Mouse (Mus musculus) limb, embryonic 14.5 days (tissue): ENCODE results near the gene Tcte1. TPM values are rescaled to one million over a fixed set of nuclear protein-coding genes. Genes with fewer than 3 reads are reported as not detected.

Experiments used
- ATAC-seq: fragments of 200-750 bp; cut with Nextera tagmentation; 2 replicates; pipeline ENCODE4 v1.8.0; 2017; ENCODE audit warnings: low read depth, moderate number of reproducible peaks, moderate TSS enrichment; ENCODE audit not compliant: low FRiP score
- DNase-seq: peaks from one replicate; pipeline ENCODE4 v3.0.0-alpha.2; 2015; ENCODE audit warnings: low spot score
- H3K27ac ChIP-seq: fragments of 300-500 bp; sonication (generic); replicated peaks from 2 replicates; pipeline ENCODE4 v1.5.1; 2014; ENCODE audit warnings: low read depth, mild to moderate bottlenecking, low read length, moderate library complexity, mixed read lengths
- H3K27me3 ChIP-seq: fragments of 300-500 bp; sonication (generic); 2 replicates; pipeline ENCODE4 v1.6.1; 2014; ENCODE audit warnings: low read length, mixed read lengths; ENCODE audit not compliant: control insufficient read depth, insufficient read depth
- H3K36me3 ChIP-seq: fragments of 300-500 bp; sonication (generic); 2 replicates; pipeline ENCODE4 v1.6.1; 2014; ENCODE audit warnings: mild to moderate bottlenecking, low read length, moderate library complexity, mixed read lengths; ENCODE audit not compliant: control insufficient read depth, insufficient read depth
- H3K4me1 ChIP-seq: fragments of 300-500 bp; sonication (generic); 2 replicates; pipeline ENCODE4 v1.6.1; 2014; ENCODE audit warnings: antibody characterized with exemption, low read length, mixed read lengths; ENCODE audit not compliant: control insufficient read depth, insufficient read depth
- H3K4me2 ChIP-seq: fragments of 300-500 bp; sonication (generic); replicated peaks from 2 replicates; pipeline ENCODE4 v1.6.1; 2014; ENCODE audit warnings: low read depth, mild to moderate bottlenecking, low read length, moderate library complexity; ENCODE audit not compliant: severe bottlenecking
- H3K4me3 ChIP-seq: fragments of 300-500 bp; sonication (generic); replicated peaks from 2 replicates; pipeline ENCODE4 v1.5.1; 2014; ENCODE audit warnings: low read length
- H3K9ac ChIP-seq: fragments of 300-500 bp; sonication (generic); 2 replicates; pipeline ENCODE4 v1.6.1; 2014; ENCODE audit warnings: mild to moderate bottlenecking, low read depth, low read length, moderate library complexity; ENCODE audit not compliant: severe bottlenecking
- H3K9me3 ChIP-seq: fragments of 300-500 bp; sonication (generic); 2 replicates; pipeline ENCODE4 v1.6.1; 2016; ENCODE audit warnings: low read length; ENCODE audit not compliant: control insufficient read depth
- POLR2A ChIP-seq: fragments of 200-500 bp; IDR thresholded peaks from 2 replicates; pipeline ENCODE4 v1.8.0; 2012; ENCODE audit warnings: inconsistent platforms, mild to moderate bottlenecking, moderate library complexity, borderline replicate concordance; ENCODE audit not compliant: insufficient read depth, insufficient read length; ENCODE audit errors: extremely low read depth
- WGBS: fragments of 180-500 bp; shearing (Covaris S2); extraction: QIAGEN DNeasy Blood & Tissue Kit; methylation state at CpG from one replicate; pipeline ENCODE4 v1.1.7; 2014; 5-methylcytosine and 5-hydroxymethylcytosine counted together
- polyA plus RNA-seq, 2 experiments: library from polyadenylated mRNA; depleted of rRNA in 1 of 2; stranded (reverse) in 1 of 2; unstranded in 1 of 2; fragments of >200 nt; fragmentation: Nextera tagmentation in 1 of 2; extraction: Ambion mirVana in 1 of 2; gene quantifications; 2 replicates each; pipeline versions ENCODE4 v1.2.1 to v1.2.3; 2012 to 2014

Tcte1 gene
- polyA plus RNA-seq, 2 experiments: 0.74 TPM; not detected in 1

DNA sequence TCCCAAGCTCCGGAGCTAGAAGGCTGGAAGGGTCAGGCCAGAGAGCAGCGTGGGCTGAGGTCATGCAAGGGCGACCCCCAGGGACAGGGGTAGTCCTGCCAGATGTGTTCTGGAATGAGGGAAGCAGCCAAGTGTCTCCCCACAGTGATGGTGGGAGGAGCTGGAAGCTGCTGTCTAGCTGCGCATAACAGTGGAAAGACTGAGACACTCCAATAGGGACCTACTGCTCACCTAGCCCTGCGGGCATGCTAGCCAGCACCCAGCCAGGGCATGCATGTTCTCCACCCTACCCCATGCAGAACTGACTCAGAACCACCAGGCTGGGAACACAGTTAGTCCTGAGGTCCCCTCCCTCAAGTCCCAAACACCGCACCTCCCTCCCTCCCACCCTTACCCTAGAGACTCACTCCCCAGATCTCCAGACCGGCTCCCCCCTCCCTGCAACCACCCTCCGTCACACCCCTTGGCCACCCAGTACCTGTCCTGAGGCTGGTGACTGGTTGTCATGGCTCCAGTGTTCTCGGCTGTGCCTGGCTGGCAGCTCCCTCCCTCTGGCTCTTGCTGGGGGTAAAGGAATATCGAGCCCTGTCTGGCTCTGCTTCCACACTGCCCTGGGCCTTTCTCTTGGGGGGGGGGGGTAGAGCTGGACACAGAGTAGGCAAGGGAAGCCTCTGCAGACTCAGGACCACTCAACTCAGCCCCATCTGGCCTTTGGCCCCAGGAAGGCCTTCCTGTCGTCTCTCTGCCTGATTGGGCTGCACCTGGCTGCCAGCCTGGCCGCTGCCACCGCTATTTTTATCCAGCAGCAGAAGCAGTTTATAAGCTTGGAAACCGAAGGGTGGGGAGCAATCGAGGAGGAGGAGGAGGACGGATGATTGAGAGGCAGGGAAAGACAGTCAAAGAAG lies 68.7 kb downstream of the Tcte1 start:
- Histone ChIP-seq H3K9me3 (no peaks in the 10 kb centered on the region), H3K27me3 (no peaks in the 10 kb centered on the region), H3K4me1 (peaks cover 45% of the 10 kb centered on the region), H3K4me3 (no peak overlapping the region; the same call in 1 of the 2 replicates), H3K27ac (no peak overlapping the region), H3K9ac (0 out of 2 replicates have a peak overlapping the region, but pooled peaks have one; percentile 17), H3K4me2 (peak overlapping the region; percentile 28), H3K36me3 (peaks cover 22% of the 10 kb centered on the region)
- DNase-seq (no peak), ATAC-seq (no peak)
- no peak for TF ChIP-seq POLR2A
- WGBS: 41% methylated on average over 16 of the region's 16 CpGs

Other genes with a start within 250 kb of the Tcte1 start
- 27.1 and 38.0 TPM in 2 replicates for gene Cdc5l, start 89.7 kb upstream of the Tcte1 start, polyA plus RNA-seq (2012; rRNA removed)
- 62.5 and 71.4 TPM in 2 replicates for gene Cdc5l, start 89.7 kb upstream of the Tcte1 start, polyA plus RNA-seq (2014; fragmentation: Nextera tagmentation; extraction: Ambion mirVana)
- 0.29 and 0.44 TPM in 2 replicates for gene Spats1, start 48.0 kb upstream of the Tcte1 start, polyA plus RNA-seq (2012; rRNA removed)
- 0.39 and 0.62 TPM in 2 replicates for gene Spats1, start 48.0 kb upstream of the Tcte1 start, polyA plus RNA-seq (2014; fragmentation: Nextera tagmentation; extraction: Ambion mirVana)
- 20.8 and 22.2 TPM in 2 replicates for gene Aars2, start 16.6 kb upstream of the Tcte1 start, polyA plus RNA-seq (2012; rRNA removed)
- gene Aars2, start 16.6 kb upstream of the Tcte1 start, polyA plus RNA-seq (2014; fragmentation: Nextera tagmentation; extraction: Ambion mirVana): 13.0 and 15.4 TPM in 2 replicates
- 6.1 and 9.3 TPM in 2 replicates for gene Tmem151b, start 26.2 kb downstream of the Tcte1 start, polyA plus RNA-seq (2012; rRNA removed)
- 2.9 and 4.7 TPM in 2 replicates for gene Tmem151b, start 26.2 kb downstream of the Tcte1 start, polyA plus RNA-seq (2014; fragmentation: Nextera tagmentation; extraction: Ambion mirVana)
- 3.6 and 4.3 TPM in 2 replicates for gene Nfkbie, start 32.3 kb downstream of the Tcte1 start, polyA plus RNA-seq (2012; rRNA removed)
- 4.0 and 6.6 TPM in 2 replicates for gene Nfkbie, start 32.3 kb downstream of the Tcte1 start, polyA plus RNA-seq (2014; fragmentation: Nextera tagmentation; extraction: Ambion mirVana)
- 96.9 and 168 TPM in 2 replicates for gene Slc35b2, start 40.4 kb downstream of the Tcte1 start, polyA plus RNA-seq (2012; rRNA removed)
- gene Slc35b2, start 40.4 kb downstream of the Tcte1 start, polyA plus RNA-seq (2014; fragmentation: Nextera tagmentation; extraction: Ambion mirVana): 128 and 138 TPM in 2 replicates
- 788 and 951 TPM in 2 replicates for gene Hsp90ab1, start 49.8 kb downstream of the Tcte1 start, polyA plus RNA-seq (2012; rRNA removed)
- gene Hsp90ab1, start 49.8 kb downstream of the Tcte1 start, polyA plus RNA-seq (2014; fragmentation: Nextera tagmentation; extraction: Ambion mirVana): 1,382 and 1,446 TPM in 2 replicates
- gene Slc29a1, start 76.2 kb downstream of the Tcte1 start, polyA plus RNA-seq (2012; rRNA removed): 122 and 157 TPM in 2 replicates
- 94.5 and 103 TPM in 2 replicates for gene Slc29a1, start 76.2 kb downstream of the Tcte1 start, polyA plus RNA-seq (2014; fragmentation: Nextera tagmentation; extraction: Ambion mirVana)
- 53.5 and 60.7 TPM in 2 replicates for gene Mymx, start 78.7 kb downstream of the Tcte1 start, polyA plus RNA-seq (2012; rRNA removed)
- gene Mymx, start 78.7 kb downstream of the Tcte1 start, polyA plus RNA-seq (2014; fragmentation: Nextera tagmentation; extraction: Ambion mirVana): 27.2 and 37.8 TPM in 2 replicates
- 0.03 and 0.23 TPM in 2 replicates for gene Capn11, start 135.9 kb downstream of the Tcte1 start, polyA plus RNA-seq (2012; rRNA removed)
- not detected in 2 replicates for gene Capn11, start 135.9 kb downstream of the Tcte1 start, polyA plus RNA-seq (2014; fragmentation: Nextera tagmentation; extraction: Ambion mirVana)
- gene Mrpl14, start 162.9 kb downstream of the Tcte1 start, polyA plus RNA-seq (2012; rRNA removed): 98.3 and 113 TPM in 2 replicates
- gene Mrpl14, start 162.9 kb downstream of the Tcte1 start, polyA plus RNA-seq (2014; fragmentation: Nextera tagmentation; extraction: Ambion mirVana): 146 and 147 TPM in 2 replicates
- 90.7 and 113 TPM in 2 replicates for gene Tmem63b, start 163.5 kb downstream of the Tcte1 start, polyA plus RNA-seq (2012; rRNA removed)
- gene Tmem63b, start 163.5 kb downstream of the Tcte1 start, polyA plus RNA-seq (2014; fragmentation: Nextera tagmentation; extraction: Ambion mirVana): 24.5 and 28.5 TPM in 2 replicates
- gene 1600014C23Rik, start 210.4 kb downstream of the Tcte1 start, polyA plus RNA-seq (2012; rRNA removed): 0.15 TPM in 1 of 2 replicates, not detected in the other
- gene 1600014C23Rik, start 210.4 kb downstream of the Tcte1 start, polyA plus RNA-seq (2014; fragmentation: Nextera tagmentation; extraction: Ambion mirVana): 0.58 TPM in 1 of 2 replicates, not detected in the other